Mouse (Mus musculus) thymus, postnatal 14 days (tissue): ENCODE measurements around the gene Cldn15.
A peak's percentile ranks its signal among the peaks of the same experiment; 100 is the strongest.
"Not testable (repeated sequence)": the region's sequence is repeated elsewhere in the genome, so short reads cannot be mapped to it uniquely, and the experiment has no call there.

Source experiments
- DNase-seq: peaks from one replicate; pipeline ENCODE4 v3.0.0; 2021

Cldn15 gene

DNA sequence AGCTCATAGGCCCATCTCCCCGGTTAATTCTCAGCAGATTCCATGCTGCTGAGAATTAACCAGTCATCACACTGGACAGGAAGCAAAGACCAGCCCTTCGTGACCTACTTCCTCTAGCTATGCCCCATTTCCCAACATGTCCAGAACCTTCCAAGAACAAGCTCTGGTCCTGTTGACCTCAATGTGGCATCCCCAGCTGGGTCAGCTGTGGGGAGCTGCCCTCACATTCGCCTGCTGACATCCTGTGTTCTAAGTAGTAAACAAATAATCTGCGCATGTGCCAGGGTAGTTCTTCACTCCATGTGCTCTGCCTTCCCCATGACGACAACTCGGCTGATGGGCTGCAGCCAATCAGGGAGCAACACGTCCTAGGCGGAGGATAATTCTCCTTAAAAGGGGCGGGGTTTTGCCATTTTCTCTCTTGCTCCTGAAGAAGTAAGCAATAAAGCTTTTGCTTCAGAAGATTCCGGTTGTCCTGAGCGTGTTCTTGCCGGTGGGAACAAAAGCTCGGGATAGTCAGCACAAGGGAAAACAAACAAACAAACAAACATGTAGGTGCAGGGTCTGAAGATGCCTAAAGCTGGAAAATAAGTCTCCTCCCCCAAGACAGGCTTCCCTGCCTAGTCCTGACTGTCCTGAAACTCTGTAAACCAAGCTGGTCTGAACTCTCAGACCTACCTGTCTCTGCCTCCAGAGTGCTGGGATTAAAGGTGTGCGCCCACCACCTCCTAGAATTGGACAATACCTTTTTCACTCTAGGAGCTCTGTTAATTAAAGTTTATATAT, 16.7 kb upstream of the Cldn15 start:
- not testable (repeated sequence) for DNase-seq

DNA sequence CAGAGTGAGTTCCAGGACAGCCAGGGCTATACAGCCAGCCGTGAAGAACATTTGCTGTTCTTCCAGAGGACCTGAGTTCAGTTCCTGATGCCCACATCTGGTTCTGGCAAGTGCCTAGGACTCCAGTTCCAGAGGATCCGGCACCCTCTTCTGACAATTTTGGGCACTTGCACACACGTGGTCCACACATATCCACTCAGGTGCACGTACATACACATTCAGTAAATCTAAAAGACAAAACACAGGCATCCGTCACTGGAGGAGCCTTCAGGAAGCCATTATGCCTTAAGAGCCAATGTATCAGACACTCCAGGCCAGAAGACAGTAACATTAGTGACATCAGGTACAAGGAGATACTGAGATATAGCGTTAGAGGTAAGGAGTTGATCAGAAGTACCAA, 15.9 kb upstream of the Cldn15 start:
- DNase-seq = no peak

DNA sequence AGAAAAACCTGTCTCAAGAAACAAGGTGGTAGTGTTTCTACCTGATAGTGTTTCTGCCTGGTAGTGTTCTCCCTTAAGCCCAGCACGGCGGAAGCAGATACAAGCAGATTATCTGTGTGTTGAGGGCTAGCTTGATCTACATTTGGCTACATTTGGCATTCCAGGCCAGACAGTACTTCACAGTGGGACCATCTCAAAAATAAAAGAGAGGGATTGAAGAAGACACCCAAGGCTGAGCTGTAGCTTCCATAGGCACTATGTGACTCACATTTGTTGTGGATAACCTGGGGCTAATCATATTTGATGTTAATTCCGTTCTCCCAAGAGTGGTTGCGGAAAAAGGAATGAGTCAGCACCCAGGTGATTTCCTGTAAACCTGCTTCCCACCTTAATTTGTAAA, 14.3 kb upstream of the Cldn15 start:
- no peak for DNase-seq

DNA sequence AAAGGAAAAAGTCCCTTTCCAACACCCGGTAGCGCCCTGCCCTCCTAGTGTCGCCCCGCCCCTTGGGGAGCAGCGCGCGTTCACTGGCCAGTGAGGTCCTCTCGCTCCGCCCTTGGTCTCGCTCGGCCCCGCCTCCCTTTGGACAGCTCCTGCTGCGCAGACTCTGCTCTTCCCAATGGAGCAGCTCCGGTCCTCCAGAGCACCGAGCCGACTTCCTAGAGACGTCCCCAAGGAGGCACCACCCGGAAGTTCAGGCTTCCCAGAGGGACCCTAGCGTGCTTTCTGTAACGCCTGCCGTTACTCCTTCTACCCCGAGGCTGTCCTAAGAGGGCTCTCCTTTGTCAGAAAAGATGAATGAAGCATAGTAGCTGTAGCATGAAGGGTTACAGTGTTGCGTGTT, 13.4 kb upstream of the Cldn15 start, which contains the start of gene Fis1:
Gene Fis1 (plus strand): TSS at position 261 of the 400 bp plus-strand sequence.
- DNase-seq = peak; percentile 87

DNA sequence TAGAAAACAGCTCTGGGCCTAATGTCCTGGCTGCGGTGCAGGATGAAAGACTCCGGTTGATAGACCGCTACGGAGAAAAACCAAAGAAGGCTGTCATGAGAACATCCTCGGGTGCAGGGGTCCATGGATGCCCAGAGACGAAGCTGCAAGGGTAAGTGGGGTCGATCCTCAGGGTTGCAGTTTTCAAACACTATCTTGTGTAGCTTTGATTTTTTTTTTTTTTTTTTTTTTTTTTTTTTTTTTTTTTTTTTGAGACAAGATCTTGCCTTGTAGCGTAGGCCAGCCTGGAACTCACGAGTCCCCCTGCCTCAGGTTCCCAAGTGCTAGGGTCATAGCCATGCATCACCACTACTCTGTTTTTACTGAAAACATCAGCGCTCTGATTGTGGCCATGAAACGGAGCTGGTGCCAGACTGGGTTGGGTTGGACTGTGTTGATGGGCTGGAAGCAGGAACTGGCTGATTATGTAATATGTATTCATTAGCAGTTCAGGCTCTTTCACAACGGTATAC, 12.9 kb upstream of the Cldn15 start:
- no peak for DNase-seq

DNA sequence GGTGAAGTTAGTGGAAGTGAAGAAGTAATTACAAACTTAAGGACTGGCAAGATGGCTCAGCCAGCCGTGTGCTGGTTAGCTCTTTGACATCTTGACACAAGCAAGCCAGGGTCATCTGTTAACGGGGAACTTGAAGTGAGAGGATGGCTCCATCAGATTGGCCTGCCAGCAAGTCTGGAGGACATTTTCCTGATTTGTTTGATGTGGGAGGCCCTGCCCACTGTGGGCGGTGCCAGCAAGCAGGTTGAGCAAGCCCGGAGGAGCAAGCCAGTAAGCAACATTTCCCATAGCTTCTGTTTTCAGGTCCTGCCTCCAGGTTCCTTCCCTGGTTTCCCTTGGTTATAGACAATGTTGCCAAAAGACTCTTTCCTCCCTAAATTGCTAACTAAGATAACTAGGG, 10.8 kb upstream of the Cldn15 start:
- no peak for DNase-seq

DNA sequence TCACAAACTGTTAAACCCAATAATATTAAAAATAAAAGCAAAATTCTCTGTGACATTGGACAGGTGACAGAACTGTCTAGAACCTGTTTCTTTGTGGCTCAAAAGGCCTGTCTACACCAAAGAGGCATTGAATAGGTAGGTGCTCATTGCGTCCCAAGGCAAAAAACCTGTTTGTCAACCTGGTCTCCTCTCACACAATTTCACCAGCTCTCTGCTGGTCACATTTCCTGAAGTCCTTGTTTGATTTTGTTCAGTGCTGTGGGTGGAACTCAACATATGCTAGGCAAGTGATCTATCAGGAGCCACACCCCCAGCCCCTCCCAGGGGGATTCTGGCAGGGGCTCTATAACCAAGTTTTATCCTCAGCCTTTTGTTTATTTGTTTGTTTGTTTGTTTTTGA, 9.2 kb upstream of the Cldn15 start:
- no peak for DNase-seq

DNA sequence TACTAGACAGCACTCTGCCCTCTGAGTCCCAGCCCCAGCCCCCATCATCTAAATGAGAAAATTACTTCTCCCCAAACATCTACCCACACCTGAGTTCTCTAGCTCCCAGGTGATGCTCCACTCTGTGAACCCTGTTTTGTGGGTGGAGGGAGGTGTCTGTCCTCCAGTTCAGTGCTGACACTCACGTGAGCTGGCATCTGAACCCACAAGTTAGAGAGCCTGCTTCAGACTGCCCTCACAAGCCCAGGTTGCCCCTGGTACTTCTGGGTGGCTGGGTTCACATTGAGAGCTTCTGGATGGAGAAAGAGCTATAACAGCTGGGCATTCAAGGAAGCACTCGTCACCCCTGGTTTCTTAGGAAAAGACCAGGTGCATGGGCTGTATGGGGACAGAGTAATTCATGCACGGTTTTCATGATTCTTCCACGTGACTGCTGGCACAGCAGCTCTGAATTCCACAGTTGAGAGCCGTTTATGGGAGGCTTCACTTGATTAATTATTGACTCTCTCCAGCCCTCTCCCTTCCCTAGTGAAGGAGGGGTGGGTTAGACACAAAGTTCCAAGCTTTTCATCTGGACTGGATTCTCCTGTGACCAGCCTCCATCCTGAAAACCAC, 7.3 kb upstream of the Cldn15 start:
- no peak for DNase-seq

DNA sequence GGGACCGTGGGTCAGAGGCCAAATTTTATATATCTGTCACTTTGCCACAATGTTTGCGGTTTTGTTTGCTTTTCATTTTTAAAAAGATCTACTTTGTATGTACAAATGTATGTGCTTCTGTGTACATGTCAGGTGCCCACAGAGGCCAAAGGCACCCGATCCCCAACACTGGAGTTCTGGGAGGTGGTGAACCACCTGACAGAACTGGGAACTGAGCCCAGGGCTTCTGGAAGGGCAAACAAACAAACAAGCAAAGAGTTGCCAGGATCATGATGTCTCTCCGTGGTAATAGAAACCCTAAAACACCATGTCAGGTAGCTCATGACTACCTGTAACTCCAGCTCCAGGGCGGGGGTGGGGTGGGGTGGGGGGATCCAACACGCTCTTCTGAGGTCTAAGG, 6.4 kb upstream of the Cldn15 start:
- no peak for DNase-seq

DNA sequence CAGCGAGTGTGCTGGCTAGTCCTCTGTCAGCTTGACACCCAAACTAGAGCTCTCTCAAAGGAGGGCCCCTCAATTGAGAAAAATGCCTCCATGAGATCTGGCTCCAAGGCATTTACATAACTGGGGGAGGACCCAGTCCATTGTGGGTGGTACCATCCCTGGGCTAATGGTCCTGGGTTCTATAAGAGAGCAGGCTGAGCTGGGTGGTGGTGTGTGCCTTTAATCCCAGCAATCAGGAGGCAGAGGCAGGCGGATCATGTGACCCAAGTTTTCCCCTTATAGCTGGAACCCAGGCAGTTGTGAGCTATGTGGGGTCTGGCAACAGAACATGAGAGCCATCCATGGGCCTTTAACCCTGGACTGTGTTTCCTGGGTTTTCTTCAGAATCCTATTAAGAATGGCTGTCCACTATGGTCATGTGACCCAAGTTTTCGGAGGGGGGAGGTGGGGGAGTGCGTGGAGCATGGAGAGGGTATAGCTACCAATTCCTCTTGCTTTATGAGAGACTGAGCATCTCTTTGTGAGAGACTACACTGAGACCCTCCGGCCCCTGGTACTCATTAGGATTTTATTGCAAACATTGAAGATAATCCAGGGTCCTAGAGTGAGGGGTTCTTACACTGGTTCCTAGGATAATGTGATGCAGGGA, 5.0 kb upstream of the Cldn15 start:
- DNase-seq = no peak

DNA sequence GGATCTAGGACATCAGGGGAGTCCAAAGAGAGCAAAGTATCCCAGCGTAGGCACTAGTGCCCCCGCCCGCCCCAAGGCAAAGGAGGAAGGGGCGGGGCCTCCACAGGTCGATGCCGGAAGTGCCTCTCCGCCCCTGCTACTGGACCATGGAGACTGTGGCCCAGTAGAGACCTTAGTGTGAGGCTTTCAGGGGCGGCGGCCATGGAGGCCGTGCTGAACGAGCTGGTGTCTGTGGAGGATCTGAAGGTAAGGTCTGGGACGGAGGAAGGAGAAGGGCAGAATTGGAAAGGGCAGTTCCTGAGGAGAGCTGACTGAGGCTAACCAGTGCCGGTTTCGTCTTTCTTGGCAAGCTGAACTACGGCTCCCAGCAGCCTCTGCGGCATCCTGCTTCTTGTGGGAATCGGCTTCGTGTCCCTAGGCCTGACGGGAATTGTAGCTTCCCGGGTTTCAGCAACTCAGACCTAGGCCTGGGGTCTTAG, 4.4 kb upstream of the Cldn15 start:
- peak; percentile 88 for DNase-seq

DNA sequence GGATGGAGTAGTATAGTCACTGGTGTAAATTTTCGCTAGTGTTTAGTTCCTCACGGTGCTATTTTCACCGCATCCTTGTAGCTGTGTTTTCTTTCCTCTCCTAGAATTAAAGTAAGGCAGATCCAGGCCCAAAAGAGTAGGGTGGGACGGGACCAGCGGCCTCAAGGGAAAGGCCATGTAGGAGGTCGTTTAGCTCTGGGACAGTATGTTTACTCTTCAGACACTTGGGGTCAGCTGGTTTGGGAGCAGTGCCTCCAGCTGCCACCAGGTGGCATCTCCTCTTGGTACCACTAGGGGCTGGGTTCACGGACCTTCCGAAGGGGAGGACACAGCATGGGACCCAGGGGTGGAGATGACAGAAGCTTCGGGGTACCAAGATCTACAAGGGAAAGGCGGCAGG, 3.9 kb upstream of the Cldn15 start:
- DNase-seq = peak; percentile 83

DNA sequence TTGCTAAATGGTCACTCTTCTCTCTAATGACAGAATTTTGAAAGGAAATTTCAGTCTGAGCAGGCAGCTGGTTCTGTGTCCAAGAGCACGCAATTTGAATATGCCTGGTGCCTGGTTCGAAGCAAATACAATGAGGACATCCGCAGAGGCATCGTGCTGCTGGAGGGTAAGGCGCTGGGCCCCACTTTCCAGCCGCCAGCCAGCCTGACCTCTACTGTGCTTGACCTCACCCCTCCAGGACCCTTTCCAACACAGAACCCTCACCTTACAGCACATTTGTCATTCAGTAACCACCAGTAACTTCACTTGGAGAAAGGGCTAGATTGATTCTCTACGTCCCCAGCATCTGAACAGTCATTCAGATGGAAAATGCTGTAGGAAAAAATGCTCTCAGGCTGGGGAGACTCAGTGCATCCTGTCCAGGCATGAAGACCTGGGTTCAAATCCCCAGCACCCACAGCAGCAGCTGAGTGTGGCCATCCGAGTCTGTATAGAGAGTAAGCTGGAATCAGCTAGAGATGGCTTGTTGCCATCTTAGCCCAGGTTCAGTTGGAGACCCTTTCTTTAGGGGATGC, 3.4 kb upstream of the Cldn15 start:
- DNase-seq = no peak

DNA sequence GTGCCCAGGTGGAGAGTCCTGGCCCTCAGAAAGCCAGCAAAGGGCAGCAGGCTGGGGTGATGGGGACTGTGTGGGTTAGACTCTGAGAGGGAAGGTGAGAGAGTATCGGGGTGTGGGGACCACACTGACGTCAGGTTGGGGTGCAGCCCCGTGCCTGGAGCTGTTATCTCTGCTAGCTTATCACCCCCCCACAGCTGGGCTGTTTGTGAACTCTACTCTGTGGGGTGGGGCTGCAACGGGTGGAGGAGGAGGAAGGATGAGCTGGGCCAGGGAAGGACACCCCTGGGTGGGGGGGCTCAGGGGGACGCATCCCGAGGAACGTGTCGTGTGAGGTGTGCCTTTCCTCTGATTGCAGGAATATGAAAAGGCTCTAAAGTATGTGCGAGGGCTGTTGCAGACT, 1.2 kb upstream of the Cldn15 start:
- no peak for DNase-seq

DNA sequence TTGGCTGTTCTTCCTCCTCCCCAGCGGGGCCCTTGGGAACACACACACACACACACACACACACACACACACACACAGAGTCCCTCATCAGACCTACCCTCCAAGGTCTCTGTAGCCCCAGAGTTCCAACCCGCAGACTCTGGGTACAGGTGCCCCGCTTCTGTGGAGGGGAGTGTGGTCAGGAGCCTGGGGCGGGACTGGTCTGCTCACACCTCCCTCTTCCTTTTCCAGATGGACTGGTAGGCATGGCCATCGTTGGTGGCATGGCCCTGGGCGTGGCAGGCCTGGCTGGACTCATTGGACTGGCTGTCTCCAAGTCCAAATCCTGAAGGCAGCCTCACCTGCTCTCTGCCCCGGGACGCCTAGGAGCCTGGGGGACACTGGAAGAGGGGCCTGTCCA, 730 bp upstream of the Cldn15 start:
- DNase-seq = no peak

DNA sequence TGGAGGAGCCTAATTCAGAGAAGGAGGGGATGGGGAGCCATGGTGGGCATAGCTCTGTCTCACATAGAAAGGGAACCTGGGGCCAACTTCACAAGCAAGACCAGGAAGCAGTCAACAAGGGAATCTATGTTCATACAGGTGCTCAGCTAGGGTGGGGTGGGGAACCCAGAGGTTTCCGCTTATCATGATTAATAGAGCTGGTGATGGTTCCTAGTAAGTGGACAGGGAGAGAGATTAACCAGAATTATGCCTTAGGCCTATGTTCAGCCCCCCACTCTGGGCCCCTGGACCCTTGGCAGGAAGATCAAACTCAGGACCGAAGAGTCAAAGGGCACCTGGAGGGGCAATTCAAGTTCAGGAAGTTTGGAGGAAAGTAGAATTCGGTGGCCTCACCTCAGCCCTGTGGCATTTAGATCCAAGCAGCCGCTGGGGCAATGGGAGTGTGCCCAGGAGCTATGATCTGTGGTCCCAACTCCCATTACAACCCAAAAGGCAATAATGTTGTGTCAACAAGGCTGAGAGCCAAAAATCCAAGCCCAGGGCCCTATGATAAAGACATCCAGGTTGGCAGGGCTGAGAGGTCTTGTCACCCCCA, 542 bp downstream of the Cldn15 start:
- DNase-seq = no peak

DNA sequence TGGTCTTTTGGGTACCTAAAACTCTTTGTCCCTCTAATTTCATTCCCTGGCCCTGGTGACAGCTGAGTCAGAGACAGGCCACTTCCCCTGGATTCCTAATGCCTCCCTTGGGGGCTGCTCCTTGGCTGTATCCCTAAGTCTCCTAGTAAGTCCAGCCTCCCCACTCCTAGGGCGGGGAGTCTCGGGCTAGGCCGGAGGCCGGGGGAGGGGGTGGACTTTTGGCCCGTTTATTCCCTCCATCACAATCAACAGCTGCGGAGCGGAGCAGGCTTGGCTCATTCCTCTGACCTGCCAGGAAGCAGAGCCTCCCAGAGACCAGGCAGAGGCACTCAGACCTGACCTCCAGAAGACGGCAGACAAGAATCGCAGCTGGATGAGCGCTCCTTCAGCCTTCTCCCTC, 1.2 kb downstream of the Cldn15 start:
- no peak for DNase-seq

DNA sequence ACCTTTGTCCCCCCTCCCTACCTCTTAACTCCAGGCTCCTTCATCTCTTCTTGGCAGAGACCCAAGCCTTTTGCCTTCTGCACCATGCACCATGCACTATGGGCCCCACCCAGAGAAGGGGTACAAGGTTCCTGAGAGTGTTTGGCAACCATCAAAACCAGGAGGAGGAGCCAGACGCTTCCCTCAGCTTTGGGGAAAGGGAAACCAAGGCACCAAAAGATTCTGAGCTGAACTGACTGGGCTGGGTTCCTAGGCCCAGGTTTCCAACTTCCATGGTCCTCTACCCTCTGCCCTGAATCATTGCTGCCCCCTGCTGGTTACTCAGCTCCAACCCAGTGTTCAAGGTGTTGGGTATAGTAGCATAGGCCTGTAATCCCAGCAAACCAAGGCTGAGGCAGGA, 4.3 kb downstream of the Cldn15 start:
- DNase-seq = peak; percentile 79

DNA sequence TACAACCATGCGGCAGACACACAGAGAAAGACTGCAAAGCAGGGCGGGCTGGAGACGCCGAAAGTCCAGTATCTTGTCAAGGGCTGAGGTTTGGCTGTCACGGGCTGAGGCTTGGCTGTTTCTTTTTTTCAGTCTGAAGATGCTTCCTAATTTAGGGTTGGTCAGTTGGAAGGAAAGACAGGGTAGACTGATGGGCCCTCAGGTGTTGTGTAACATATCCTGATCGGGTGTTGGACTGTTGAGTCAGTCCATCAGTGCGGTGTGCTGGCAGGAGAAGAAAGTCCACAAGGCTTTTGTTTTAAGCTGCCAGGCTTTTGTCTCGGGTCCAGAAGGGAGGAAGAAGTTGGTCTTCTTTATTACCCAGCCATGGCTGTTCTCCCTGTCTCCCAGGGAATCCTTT, 7.3 kb downstream of the Cldn15 start:
- no peak for DNase-seq

DNA sequence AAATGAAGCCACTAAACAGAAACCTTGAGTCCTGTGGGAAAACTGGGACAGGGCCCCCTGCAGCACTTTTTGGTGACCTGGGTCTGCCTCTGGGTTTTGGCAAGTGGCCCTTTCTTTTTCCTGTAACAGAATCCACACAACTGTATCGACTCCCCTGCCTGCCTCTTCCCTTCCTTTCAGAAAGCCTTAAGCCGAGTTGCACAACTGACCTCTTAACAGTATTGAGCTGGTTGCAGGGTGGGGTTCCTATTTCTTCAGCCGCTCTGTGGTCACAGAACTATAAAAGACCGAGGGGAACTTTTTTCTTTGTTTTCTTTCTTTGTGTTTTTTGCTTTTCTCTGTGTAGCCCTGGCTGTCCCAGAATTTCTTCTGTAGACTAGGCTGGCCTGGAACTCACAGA, 11.4 kb downstream of the Cldn15 start:
- DNase-seq = no peak

DNA sequence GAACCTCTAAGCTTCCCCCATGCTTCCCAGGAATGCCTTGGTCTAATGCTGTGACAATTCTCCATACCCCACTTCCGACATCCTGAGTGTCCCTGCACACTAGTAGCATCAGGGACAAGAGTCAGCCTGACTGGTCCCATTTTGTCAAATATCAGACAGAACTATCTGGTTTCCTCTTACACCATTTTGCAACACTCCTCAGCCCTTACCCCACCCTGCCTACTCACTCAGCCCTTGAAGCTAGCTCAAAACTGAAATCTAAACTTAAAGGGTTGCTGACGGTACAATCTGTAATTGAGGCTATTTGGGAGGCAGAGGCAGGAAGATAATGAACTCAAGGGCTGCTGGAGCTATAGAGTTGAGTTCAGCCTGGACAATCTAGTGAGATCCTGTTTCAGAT, 13.3 kb downstream of the Cldn15 start:
- DNase-seq = no peak

DNA sequence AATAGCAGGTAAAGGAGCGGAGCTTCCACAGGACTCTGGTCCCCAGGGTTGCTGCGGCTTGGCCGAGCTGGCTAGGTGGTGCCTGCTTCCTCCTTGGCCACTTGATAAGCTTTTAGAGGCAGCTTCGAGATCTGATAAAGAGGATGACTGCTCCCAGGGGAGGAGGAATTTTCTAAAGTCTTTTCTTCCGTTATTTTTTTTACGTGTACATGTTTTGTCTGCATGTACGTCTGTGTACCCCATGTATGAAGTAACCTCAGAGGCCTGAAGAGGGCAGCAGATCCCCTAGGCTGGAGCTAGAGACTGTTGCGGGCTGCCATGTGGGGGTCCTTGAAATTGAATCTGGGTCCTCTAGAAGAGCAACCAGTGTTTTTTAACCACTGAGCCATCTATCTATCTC, 14.6 kb downstream of the Cldn15 start:
- no peak for DNase-seq

DNA sequence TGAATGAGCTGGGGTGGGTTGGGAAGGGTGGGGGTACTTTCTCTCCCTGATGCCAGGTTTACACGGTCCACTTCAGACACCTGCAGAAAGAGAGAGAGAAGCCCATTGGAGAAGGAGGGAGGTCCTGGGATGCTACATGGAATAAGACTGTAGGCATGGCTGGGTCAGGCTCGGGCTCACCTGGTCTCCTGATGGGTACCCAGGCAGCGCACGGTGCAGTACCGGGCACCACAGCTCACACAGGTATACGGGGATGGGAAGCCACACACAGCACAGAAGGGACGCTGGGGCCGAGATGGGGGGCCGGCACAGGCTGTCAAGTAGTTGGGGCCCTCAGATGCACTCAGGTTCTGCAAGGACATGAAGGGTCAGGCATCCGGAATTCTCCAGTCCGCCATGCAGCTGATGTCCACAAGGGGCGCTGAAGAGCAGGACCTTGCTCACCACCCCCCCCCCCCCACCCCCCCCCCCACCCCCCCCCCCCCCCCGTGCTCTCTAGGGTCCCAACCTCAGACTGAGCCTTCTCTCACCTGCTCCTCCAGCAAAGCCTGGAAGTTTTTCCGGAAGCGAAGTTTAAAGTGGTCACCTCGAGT, 16.0 kb downstream of the Cldn15 start:
- DNase-seq = peak; percentile 63
